Mouse (Mus musculus): ENCODE measurements at regions not wholly inside any gene's neighbourhood (a gene's known extent, or its start where the extent isn't known, plus 50 kb on each side); places are given as distances from the start of the nearest gene placed in this dataset.

DNA sequence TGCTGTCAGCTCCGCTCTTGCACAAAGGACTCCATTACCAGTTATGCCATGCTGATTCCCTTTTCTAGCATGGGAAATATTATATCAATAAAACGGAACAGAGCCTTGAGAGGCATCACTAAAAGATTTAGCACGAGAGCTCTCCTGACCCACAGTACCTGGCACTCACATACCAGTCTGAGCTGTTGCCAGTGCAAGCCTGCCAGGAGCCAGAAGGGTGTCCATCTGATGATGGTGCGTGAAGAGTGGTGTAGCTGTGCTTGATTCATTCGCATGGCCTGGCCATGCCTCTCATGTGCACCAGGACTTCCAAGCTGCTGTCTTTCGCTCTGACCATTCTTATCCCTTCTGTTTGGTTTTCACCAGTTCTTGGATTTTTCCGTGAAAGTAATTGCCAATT lies 102.3 kb upstream of the Irx4 start:
- no peak for DNase-seq (ENCODE audit: low spot score in 2 of 2)

DNA sequence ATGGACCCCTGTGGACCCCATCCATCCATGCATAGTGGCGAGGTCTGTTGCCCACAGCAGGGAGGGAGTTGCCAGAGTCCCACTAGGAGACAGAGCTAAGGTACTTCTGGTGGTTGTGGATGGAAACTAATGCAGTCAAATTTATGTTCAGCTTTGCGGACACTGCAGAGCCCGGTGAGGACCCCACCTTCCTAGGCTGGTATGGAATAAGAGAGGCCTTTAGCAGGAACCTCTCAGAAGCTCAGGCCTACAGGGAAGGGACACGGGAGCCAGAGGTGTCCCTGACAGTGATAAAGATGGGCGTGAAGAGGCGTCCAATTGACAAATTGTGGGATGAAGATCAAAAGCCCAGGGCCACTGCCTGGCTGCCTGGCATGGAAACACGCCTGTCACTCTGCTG lies 100.8 kb upstream of the Irx4 start:
- no peak for DNase-seq (ENCODE audit: low spot score in 2 of 2)

DNA sequence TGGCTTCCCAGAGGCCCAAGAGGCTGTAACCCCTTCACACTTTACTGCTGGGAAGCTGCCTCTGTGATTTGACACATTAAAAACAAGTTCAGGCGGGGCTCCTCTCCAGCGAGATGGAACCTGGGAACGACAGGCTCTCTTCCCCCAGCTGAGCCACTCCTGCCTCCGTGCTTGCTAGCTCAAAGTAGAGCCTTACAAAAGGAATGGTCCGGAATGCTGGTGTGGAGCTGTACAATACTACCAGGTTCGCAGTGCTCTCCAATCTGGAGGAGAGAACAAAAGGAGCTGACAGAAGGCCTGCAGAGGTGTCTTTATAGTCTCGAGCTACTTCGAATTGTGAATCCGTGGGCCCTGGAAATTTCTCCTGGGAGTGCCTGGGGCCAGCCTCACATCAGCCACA lies 100.4 kb upstream of the Irx4 start:
- DNase-seq (ENCODE audit: low spot score in 2 of 2): no peak

DNA sequence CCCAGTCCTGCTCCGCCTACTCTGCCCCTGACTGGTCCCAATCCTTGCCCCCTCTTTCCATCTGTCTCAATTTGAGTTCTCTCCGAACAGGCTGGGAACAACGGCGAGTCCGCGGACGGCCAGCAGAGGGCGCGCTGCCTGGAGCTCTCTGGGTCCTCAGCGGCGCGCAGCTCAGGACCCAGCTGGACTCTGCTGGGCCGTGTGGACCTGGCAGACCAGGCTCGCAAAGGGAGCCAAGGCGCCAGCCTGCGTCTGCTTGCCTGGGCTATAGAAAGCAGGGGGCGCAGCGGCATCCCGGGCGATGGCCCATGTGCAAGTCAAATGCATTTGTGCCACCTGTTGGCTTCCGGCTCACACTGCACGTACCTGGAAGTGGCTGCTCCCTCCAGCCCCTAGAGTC lies 100.0 kb upstream of the Irx4 start:
- DNase-seq (ENCODE audit: low spot score in 2 of 2): peak in 1 of 2 experiments; percentile 3

DNA sequence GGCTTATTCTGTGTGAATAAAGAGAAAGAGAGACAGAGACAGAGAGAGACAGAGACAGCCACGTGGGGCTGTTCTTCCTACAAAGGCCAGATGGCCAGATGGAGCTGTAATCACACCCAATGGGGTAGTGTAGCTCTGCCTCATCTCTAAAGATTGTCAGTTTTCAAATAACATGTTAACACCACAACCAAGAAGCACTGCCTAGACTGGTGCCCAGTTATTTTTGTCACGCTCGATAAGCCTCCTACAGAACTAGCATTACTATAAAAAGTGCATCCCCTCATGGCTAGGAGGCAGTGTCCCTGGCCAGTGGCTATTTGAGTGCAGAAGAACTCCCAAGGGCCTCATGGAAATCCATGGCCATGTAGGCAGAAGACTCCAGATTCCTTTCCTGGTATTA lies 90.0 kb upstream of the Irx4 start:
- no peak for DNase-seq (ENCODE audit: low spot score in 2 of 2)

DNA sequence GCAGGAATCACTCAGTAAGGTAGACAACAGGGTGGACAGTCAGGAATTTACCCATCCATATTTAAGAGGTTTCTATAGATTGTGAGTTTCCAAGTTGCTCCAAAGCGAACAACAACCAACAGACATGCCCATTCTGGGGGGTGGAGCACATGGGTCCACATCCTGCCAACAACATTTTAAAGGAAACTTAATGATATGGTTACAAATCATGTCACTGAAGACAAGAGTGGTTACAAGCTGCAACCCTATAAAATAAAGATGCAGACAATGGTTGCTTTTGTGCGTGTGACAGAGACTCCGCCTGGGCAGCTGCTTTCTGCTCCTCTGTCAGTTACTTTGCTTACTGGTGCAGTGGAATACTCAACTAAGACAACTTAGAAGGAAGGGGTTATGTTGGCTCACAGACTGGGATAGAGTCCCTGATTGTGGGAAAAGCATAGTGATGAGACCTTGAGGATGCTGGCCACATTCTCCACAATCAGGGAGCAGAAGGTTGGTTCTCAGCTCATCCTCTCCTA lies 52.3 kb upstream of the Irx4 start:
- DNase-seq (ENCODE audit: low spot score in 2 of 2): no peak

Data from natural killer cell, adult 2 months (primary cell).